Mouse (Mus musculus) stomach, postnatal 0 days (tissue): ENCODE data around the gene Rnf2. TPM values are rescaled to one million over a fixed set of nuclear protein-coding genes. Genes with fewer than 3 reads are reported as not detected.
"Not testable (repeated sequence)": the region's sequence is repeated elsewhere in the genome, so short reads cannot be mapped to it uniquely, and the experiment has no call there.

ENCODE experiments used
- ATAC-seq: fragments of 200-750 bp; cut with Nextera tagmentation; 2 replicates; pipeline ENCODE4 v1.8.0; 2017; ENCODE audit not compliant: low FRiP score, low TSS enrichment
- DNase-seq: peaks from one replicate; pipeline ENCODE4 v3.0.0-alpha.2; 2016; ENCODE audit warnings: low spot score
- H3K27ac ChIP-seq: fragments of 300-500 bp; sonication (generic); replicated peaks from 2 replicates; pipeline ENCODE4 v1.5.1; 2014; ENCODE audit warnings: mild to moderate bottlenecking, control low read depth
- H3K27me3 ChIP-seq: fragments of 300-500 bp; sonication (generic); 2 replicates; pipeline ENCODE4 v1.6.1; 2014; ENCODE audit warnings: low read length; ENCODE audit not compliant: control insufficient read depth, insufficient read depth
- H3K36me3 ChIP-seq: fragments of 300-500 bp; sonication (generic); 2 replicates; pipeline ENCODE4 v1.6.1; 2014; ENCODE audit warnings: low read length, mixed read lengths; ENCODE audit not compliant: control insufficient read depth, insufficient read depth
- H3K4me1 ChIP-seq: fragments of 300-500 bp; sonication (generic); replicated peaks from 2 replicates; pipeline ENCODE4 v1.6.1; 2014; ENCODE audit warnings: antibody characterized with exemption; ENCODE audit not compliant: control insufficient read depth, insufficient read depth
- H3K4me2 ChIP-seq: fragments of 300-500 bp; sonication (generic); replicated peaks from 2 replicates; pipeline ENCODE4 v1.6.1; 2014; ENCODE audit warnings: low read depth, mild to moderate bottlenecking, control low read depth, moderate library complexity
- H3K4me3 ChIP-seq: fragments of 300-500 bp; sonication (generic); 2 replicates; pipeline ENCODE4 v1.5.1; 2014; ENCODE audit warnings: low read depth, low read length, control low read depth
- H3K9ac ChIP-seq: fragments of 300-500 bp; sonication (generic); 2 replicates; pipeline ENCODE4 v1.6.1; 2014; ENCODE audit warnings: mild to moderate bottlenecking, low read length, control low read depth, mixed read lengths
- H3K9me3 ChIP-seq: fragments of 300-500 bp; sonication (generic); 2 replicates; pipeline ENCODE4 v1.6.1; 2016; ENCODE audit warnings: low read length; ENCODE audit not compliant: control insufficient read depth
- CTCF ChIP-seq: IDR thresholded peaks from 2 replicates; pipeline ENCODE4 v1.5.1; 2016; ENCODE audit warnings: antibody characterized with exemption, low read depth, mild to moderate bottlenecking, moderate library complexity
- EP300 ChIP-seq: optimal IDR thresholded peaks from 2 replicates; pipeline ENCODE3; 2016; ENCODE audit warnings: antibody characterized with exemption
- WGBS: fragments of 180-500 bp; shearing (Covaris S2); extraction: QIAGEN DNeasy Blood & Tissue Kit; methylation state at CpG from one replicate; pipeline ENCODE4 v1.1.7; 2014; 5-methylcytosine and 5-hydroxymethylcytosine counted together
- polyA plus RNA-seq: library from polyadenylated mRNA; unstranded; fragments of >200 nt; fragmentation: Nextera tagmentation; extraction: Ambion mirVana; gene quantifications from 2 replicates; pipeline ENCODE4 v1.2.1, GENCODE M21; 2015

Gene Rnf2
- polyA plus RNA-seq, 1 experiment from 2014 or later = 29.8 TPM

- H3K9me3 ChIP-seq = no peaks in the 10 kb centered on the region
- H3K4me1 ChIP-seq = no peaks in the 10 kb centered on the region
- H3K4me3 ChIP-seq = no peak overlapping the region
- no peaks in the 10 kb centered on the region for H3K27me3 ChIP-seq
- H3K36me3 ChIP-seq = no peaks in the 10 kb centered on the region
- H3K9ac ChIP-seq = no peak overlapping the region
- no peak for ATAC-seq
- TF ChIP-seq EP300 (no peak), CTCF (no peak)
- WGBS = 87% methylated on average over 1 of the region's 1 CpGs
- H3K4me2 ChIP-seq = no peak overlapping the region
- H3K27ac ChIP-seq = no peak overlapping the region
- DNase-seq = no peak
Measured at GRCm38 (mm10) chr1:151482497-151482896, 18.3 kb downstream of the Rnf2 start.

- not testable (repeated sequence) for H3K9me3 ChIP-seq, DNase-seq, H3K27me3 ChIP-seq, H3K4me1 ChIP-seq, H3K4me3 ChIP-seq, H3K27ac ChIP-seq, H3K9ac ChIP-seq, H3K4me2 ChIP-seq, ATAC-seq
- WGBS = 92% methylated on average over 8 of the region's 8 CpGs
- H3K36me3 ChIP-seq = peaks cover 29% of the 10 kb centered on the region
Measured at GRCm38 (mm10) chr1:151472386-151472785, 28.4 kb downstream of the Rnf2 start.

GRCm38 (mm10) chr1:151471429-151471828 lies 29.3 kb downstream of the Rnf2 start:
- ATAC-seq = no peak
- peaks cover 26% of the 10 kb centered on the region for H3K36me3 ChIP-seq
- no peak overlapping the region for H3K9ac ChIP-seq
- H3K4me1 ChIP-seq = no peaks in the 10 kb centered on the region
- H3K9me3 ChIP-seq = no peaks in the 10 kb centered on the region
- no peak overlapping the region for H3K27ac ChIP-seq
- DNase-seq = no peak
- no peak for TF ChIP-seq CTCF
- no peak for TF ChIP-seq EP300
- H3K27me3 ChIP-seq = no peaks in the 10 kb centered on the region
- WGBS = 62% methylated on average over 7 of the region's 7 CpGs
- H3K4me2 ChIP-seq = no peak overlapping the region
- H3K4me3 ChIP-seq = no peak overlapping the region

GRCm38 (mm10) chr1:151466571-151466970 lies 34.2 kb downstream of the Rnf2 start:
- no peak for ATAC-seq
- no peak overlapping the region for H3K9ac ChIP-seq
- WGBS = 63% methylated on average over 4 of the region's 4 CpGs

GRCm38 (mm10) chr1:151464914-151465313 lies 35.8 kb downstream of the Rnf2 start:
- Histone ChIP-seq H3K27me3 (no peaks in the 10 kb centered on the region), H3K4me3 (no peak overlapping the region), H3K9ac (no peak overlapping the region), H3K27ac (no peak overlapping the region), H3K36me3 (peaks cover 2% of the 10 kb centered on the region; the same call in 1 of the 2 replicates), H3K4me2 (no peak overlapping the region), H3K9me3 (no peaks in the 10 kb centered on the region), H3K4me1 (no peaks in the 10 kb centered on the region)
- TF ChIP-seq EP300 (no peak), CTCF (no peak)
- WGBS = 68% methylated on average over 4 of the region's 4 CpGs
- DNase-seq = no peak
- ATAC-seq = no peak

More at GRCm38 (mm10) chr1:151466571-151466970, 34.2 kb downstream of the Rnf2 start:
- no peaks in the 10 kb centered on the region for H3K4me1 ChIP-seq
- H3K4me2 ChIP-seq = no peak overlapping the region
- no peaks in the 10 kb centered on the region for H3K27me3 ChIP-seq
- TF ChIP-seq EP300 (no peak), CTCF (no peak)
- H3K27ac ChIP-seq = no peak overlapping the region
- H3K36me3 ChIP-seq = peaks cover 3% of the 10 kb centered on the region
- H3K9me3 ChIP-seq = no peaks in the 10 kb centered on the region
- DNase-seq = no peak
- no peak overlapping the region for H3K4me3 ChIP-seq

- Histone ChIP-seq H3K4me3 (no peak overlapping the region), H3K27ac (no peak overlapping the region), H3K36me3 (peaks cover 2% of the 10 kb centered on the region; the same call in 1 of the 2 replicates), H3K9me3 (no peaks in the 10 kb centered on the region), H3K4me2 (no peak overlapping the region), H3K4me1 (no peaks in the 10 kb centered on the region), H3K9ac (no peak overlapping the region), H3K27me3 (no peaks in the 10 kb centered on the region)
- 84% methylated on average over 9 of the region's 9 CpGs for WGBS
- no peak for DNase-seq
- TF ChIP-seq CTCF (peak; percentile 48), EP300 (no peak)
- no peak for ATAC-seq
Measured at GRCm38 (mm10) chr1:151461265-151461664, 39.5 kb downstream of the Rnf2 start.
